Mouse (Mus musculus): ENCODE data around the gene Fgf4.

Gene Fgf4

GRCm38 (mm10) chr7:144847067-144847466, at the start of gene Fgf4:
TSS of gene Fgf4 (plus strand) at chr7:144847367.
- DNase-seq: no peak

- DNase-seq: peak; percentile 12 to 20
These were observed 48.7 kb upstream of the Fgf4 start for GRCm38 (mm10) chr7:144798471-144798870.

GRCm38 (mm10) chr7:144807036-144807435, 40.1 kb upstream of the Fgf4 start:
- no peak for DNase-seq

- DNase-seq: no peak
These were observed 39.1 kb upstream of the Fgf4 start for GRCm38 (mm10) chr7:144807976-144808577.

GRCm38 (mm10) chr7:144811521-144811920, 35.6 kb upstream of the Fgf4 start:
- DNase-seq: no peak

- DNase-seq: no peak
These were observed 25.3 kb upstream of the Fgf4 start for GRCm38 (mm10) chr7:144821901-144822300.

- peak in 1 of 2 experiments; percentile 14 for DNase-seq
These were observed 23.2 kb upstream of the Fgf4 start for GRCm38 (mm10) chr7:144823988-144824387.

- no peak for DNase-seq
These were observed 18.8 kb upstream of the Fgf4 start for GRCm38 (mm10) chr7:144828369-144828768.

- DNase-seq: no peak
These were observed 9.2 kb upstream of the Fgf4 start, which contains the start of gene Fgf3 for GRCm38 (mm10) chr7:144837891-144838488. TSS of gene Fgf3 (plus strand) at chr7:144838083.

GRCm38 (mm10) chr7:144838522-144839503, 8.4 kb upstream of the Fgf4 start:
- no peak for DNase-seq

GRCm38 (mm10) chr7:144846158-144846557, 1.0 kb upstream of the Fgf4 start:
- peak; percentile 8 to 15 for DNase-seq

- no peak for DNase-seq
These were observed 4.2 kb downstream of the Fgf4 start for GRCm38 (mm10) chr7:144851321-144851720.

GRCm38 (mm10) chr7:144854966-144855365, 7.8 kb downstream of the Fgf4 start:
- no peak for DNase-seq

GRCm38 (mm10) chr7:144857158-144857557, 10.0 kb downstream of the Fgf4 start:
- no peak for DNase-seq

- no peak for DNase-seq
These were observed 10.7 kb downstream of the Fgf4 start for GRCm38 (mm10) chr7:144857826-144858342.

GRCm38 (mm10) chr7:144858702-144859101, 11.5 kb downstream of the Fgf4 start:
- no peak for DNase-seq

GRCm38 (mm10) chr7:144861056-144861768, 14.0 kb downstream of the Fgf4 start:
- DNase-seq: no peak

GRCm38 (mm10) chr7:144861769-144862070, 14.6 kb downstream of the Fgf4 start:
- DNase-seq: no peak

GRCm38 (mm10) chr7:144862126-144862525, 15.0 kb downstream of the Fgf4 start:
- DNase-seq: peak; percentile 12 to 21

- DNase-seq: no peak
These were observed 15.5 kb downstream of the Fgf4 start for GRCm38 (mm10) chr7:144862712-144863111.

- no peak for DNase-seq
These were observed 16.0 kb downstream of the Fgf4 start for GRCm38 (mm10) chr7:144863196-144863595.

- DNase-seq: no peak
These were observed 17.0 kb downstream of the Fgf4 start for GRCm38 (mm10) chr7:144864160-144864670.

- no peak for DNase-seq
These were observed 20.0 kb downstream of the Fgf4 start for GRCm38 (mm10) chr7:144867161-144867560.
